Mouse (Mus musculus) adrenal gland, postnatal 25 days (tissue): Measurements from ENCODE around the gene Thumpd3. TPM values are rescaled to one million over a fixed set of nuclear protein-coding genes. Genes with fewer than 3 reads are reported as not detected.

Experiments
- DNase-seq: peaks from one replicate; pipeline ENCODE4 v3.0.0; 2021; ENCODE audit warnings: mixed read lengths
- total RNA-seq: library from RNA; stranded (reverse); gene quantifications from 2 replicates; pipeline ENCODE4 v1.2.3, GENCODE M21; 2021

Thumpd3 gene
- total RNA-seq, 1 experiment from 2014 or later: 39.1 TPM

GRCm38 (mm10) chr6:113078031-113078721, 32.2 kb downstream of the Thumpd3 start:
- peak; percentile 18 for DNase-seq

GRCm38 (mm10) chr6:113079492-113079891, 33.5 kb downstream of the Thumpd3 start:
- DNase-seq: peak; percentile 22

- DNase-seq: peak; percentile 25
Observed at GRCm38 (mm10) chr6:113082229-113082628, 36.2 kb downstream of the Thumpd3 start.

GRCm38 (mm10) chr6:113084590-113084989, 38.6 kb downstream of the Thumpd3 start:
- no peak for DNase-seq

GRCm38 (mm10) chr6:113093206-113093605, 47.2 kb downstream of the Thumpd3 start:
- DNase-seq: no peak

GRCm38 (mm10) chr6:113095547-113095946, 49.5 kb downstream of the Thumpd3 start:
- no peak for DNase-seq

GRCm38 (mm10) chr6:113097662-113098061, 51.6 kb downstream of the Thumpd3 start:
- peak; percentile 37 for DNase-seq

- peak; percentile 87 for DNase-seq
Observed at GRCm38 (mm10) chr6:113099640-113100289, 53.7 kb downstream of the Thumpd3 start.

- no peak for DNase-seq
Observed at GRCm38 (mm10) chr6:113102541-113102940, 56.5 kb downstream of the Thumpd3 start.

- DNase-seq: peak; percentile 60
Observed at GRCm38 (mm10) chr6:113103765-113104164, 57.7 kb downstream of the Thumpd3 start.

GRCm38 (mm10) chr6:113109378-113109777, 63.4 kb downstream of the Thumpd3 start:
- no peak for DNase-seq

- no peak for DNase-seq
Observed at GRCm38 (mm10) chr6:113109956-113110355, 63.9 kb downstream of the Thumpd3 start.

Other genes starting within 250 kb of the Thumpd3 start
- gene Srgap3, start 99.0 kb upstream of the Thumpd3 start, total RNA-seq: 22.0 and 25.1 TPM in 2 replicates
- gene Setd5, start 31.1 kb downstream of the Thumpd3 start, total RNA-seq: 128 TPM in 2 replicates
- 2.8 and 5.0 TPM in 2 replicates for gene Lhfpl4, start 149.2 kb downstream of the Thumpd3 start, total RNA-seq
- gene Mtmr14, start 191.6 kb downstream of the Thumpd3 start, total RNA-seq: 23.0 and 30.9 TPM in 2 replicates
- gene Cpne9, start 236.1 kb downstream of the Thumpd3 start, total RNA-seq: 0.85 and 1.4 TPM in 2 replicates